Mouse (Mus musculus): ENCODE measurements at regions not wholly inside any gene's neighbourhood (a gene's known extent, or its start where the extent isn't known, plus 50 kb on each side); places are given as distances from the start of the nearest gene placed in this dataset.

- TF ChIP-seq CTCF (IDR thresholded peaks at IDR 0.05; ENCODE audit: insufficient read depth, low read depth, low read length), result no peak
- TF ChIP-seq POLR2A (IDR thresholded peaks at IDR 0.05; ENCODE audit: insufficient read depth, low read depth, low read length), result no peak
These were observed 2163.3 kb downstream of the 9330182O14Rik start for GRCm38 (mm10) chr15:42297430-42297829.
